Mouse (Mus musculus): Measurements from ENCODE around the gene Arhgef25. TPM values are rescaled to one million over a fixed set of nuclear protein-coding genes. Genes with fewer than 3 reads are reported as not detected.
"Not testable (repeated sequence)": the region's sequence is repeated elsewhere in the genome, so short reads cannot be mapped to it uniquely, and the experiment has no call there.

Arhgef25 gene
- polyA plus RNA-seq, 1 experiment from 2014 or later, result 30.3 TPM

DNA sequence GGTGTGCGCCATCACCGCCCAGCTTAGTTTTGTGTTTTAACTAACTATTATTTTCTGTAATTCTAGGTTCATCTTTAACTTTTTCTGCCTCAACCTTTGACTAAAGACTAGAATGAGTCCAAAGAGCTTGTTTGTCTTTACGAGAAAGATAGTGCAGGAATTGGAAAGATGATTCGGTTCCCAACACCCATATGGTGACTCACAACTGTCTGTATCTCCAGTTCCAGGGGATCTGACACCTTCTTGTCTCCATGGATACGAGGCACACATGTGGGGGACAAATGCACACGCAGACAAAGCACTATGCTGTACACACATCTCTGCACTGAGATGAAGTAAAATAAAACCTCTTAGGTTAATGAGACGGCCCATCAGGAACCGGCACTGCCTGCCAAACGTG lies 29.8 kb downstream of the Arhgef25 start:
- ATAC-seq (ENCODE audit: low FRiP score, low read depth), result no peak
- H3K9me3 ChIP-seq, result no peaks in the 10 kb centered on the region
- H3K4me1 ChIP-seq (replicated peaks), result no peaks in the 10 kb centered on the region
- WGBS, result 82% methylated on average over 9 of the region's 9 CpGs
- no peak overlapping the region for H3K9ac ChIP-seq
- no peak overlapping the region for H3K27ac ChIP-seq (replicated peaks)
- no peak overlapping the region for H3K4me2 ChIP-seq
- no peaks in the 10 kb centered on the region for H3K36me3 ChIP-seq
- H3K4me3 ChIP-seq, result no peak overlapping the region
- no peaks in the 10 kb centered on the region for H3K27me3 ChIP-seq

DNA sequence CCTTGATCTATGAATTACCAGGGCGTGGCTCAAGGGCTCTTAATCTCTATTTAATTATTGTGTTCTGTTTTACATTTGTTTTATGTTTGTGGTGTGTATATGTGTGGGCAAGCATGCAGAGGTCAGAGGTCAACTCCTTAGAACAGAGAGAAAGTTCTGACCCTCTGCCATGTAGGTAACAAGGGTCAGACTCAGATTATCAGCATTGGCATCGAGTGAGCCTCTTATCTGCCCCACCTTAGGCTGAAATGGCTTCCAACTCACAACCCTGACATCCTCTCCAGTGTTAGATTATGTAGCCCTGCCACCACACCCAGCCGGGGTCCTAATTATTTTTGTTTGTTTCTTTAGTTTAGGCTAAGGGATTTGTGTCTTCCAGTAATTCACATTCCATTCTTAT lies 31.4 kb downstream of the Arhgef25 start:
- no peak overlapping the region for H3K4me3 ChIP-seq
- H3K9ac ChIP-seq, result no peak overlapping the region
- H3K27ac ChIP-seq (replicated peaks), result no peak overlapping the region
- whole genome bisulfite sequencing, result 86% methylated on average over 3 of the region's 3 CpGs
- no peaks in the 10 kb centered on the region for H3K36me3 ChIP-seq
- H3K27me3 ChIP-seq, result no peaks in the 10 kb centered on the region
- ATAC-seq (ENCODE audit: low FRiP score, low read depth), result no peak
- H3K4me2 ChIP-seq, result no peak overlapping the region
- no peaks in the 10 kb centered on the region for H3K4me1 ChIP-seq (replicated peaks)
- no peaks in the 10 kb centered on the region for H3K9me3 ChIP-seq

DNA sequence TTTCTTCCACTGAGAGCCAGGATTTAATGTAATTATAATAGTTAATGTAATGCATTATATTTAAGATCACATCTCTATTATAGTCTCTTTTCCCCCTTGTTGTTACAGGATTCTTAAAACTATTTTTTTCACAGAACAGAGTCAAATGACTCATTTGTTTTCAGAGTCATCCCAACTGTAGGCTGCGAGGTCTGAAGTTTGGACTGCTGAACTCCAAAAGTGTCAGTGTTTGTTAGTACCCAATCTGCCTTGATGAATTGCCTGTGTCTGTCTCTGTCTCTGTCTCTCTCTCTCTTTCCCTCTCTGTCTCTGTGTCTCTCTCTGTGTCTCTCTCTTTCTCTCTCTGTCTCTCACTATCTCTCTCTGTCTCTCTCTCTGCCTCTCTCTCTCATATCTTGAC lies 33.4 kb downstream of the Arhgef25 start:
- Histone ChIP-seq H3K4me1 (replicated peaks) (no peaks in the 10 kb centered on the region), H3K4me2 (no peak overlapping the region), H3K27me3 (no peaks in the 10 kb centered on the region), H3K9me3 (no peaks in the 10 kb centered on the region), H3K36me3 (no peaks in the 10 kb centered on the region), H3K9ac (no peak overlapping the region), H3K4me3 (no peak overlapping the region), H3K27ac (replicated peaks) (no peak overlapping the region)
- WGBS, result 90% methylated on average over 1 of the region's 1 CpGs
- ATAC-seq (ENCODE audit: low FRiP score, low read depth), result no peak

DNA sequence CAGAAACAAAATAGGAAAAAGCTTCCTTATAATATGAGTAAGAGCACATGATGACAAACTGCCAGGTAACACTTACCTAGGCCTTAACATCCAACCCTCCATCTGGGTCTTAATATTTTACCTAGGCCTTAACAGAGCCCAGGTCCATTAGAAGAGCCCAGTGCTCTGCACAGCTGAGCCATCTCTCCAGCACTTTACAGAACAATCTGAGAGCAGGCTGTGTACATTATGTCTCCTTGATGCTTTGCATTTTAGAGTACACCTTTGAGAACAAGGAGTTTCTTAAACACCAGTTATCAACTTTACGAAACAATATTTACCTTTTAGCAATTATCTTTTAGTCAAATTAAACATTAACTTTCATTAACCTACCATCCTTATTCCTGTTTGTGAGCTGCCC lies 33.8 kb downstream of the Arhgef25 start:
- H3K9me3 ChIP-seq, result no peaks in the 10 kb centered on the region
- no peak for ATAC-seq (ENCODE audit: low FRiP score, low read depth)
- H3K4me2 ChIP-seq, result no peak overlapping the region
- no peak overlapping the region for H3K4me3 ChIP-seq
- no peak overlapping the region for H3K9ac ChIP-seq
- H3K4me1 ChIP-seq (replicated peaks), result no peaks in the 10 kb centered on the region
- 100% methylated on average over 1 of the region's 1 CpGs for WGBS
- no peak overlapping the region for H3K27ac ChIP-seq (replicated peaks)
- no peaks in the 10 kb centered on the region for H3K27me3 ChIP-seq
- no peaks in the 10 kb centered on the region for H3K36me3 ChIP-seq

DNA sequence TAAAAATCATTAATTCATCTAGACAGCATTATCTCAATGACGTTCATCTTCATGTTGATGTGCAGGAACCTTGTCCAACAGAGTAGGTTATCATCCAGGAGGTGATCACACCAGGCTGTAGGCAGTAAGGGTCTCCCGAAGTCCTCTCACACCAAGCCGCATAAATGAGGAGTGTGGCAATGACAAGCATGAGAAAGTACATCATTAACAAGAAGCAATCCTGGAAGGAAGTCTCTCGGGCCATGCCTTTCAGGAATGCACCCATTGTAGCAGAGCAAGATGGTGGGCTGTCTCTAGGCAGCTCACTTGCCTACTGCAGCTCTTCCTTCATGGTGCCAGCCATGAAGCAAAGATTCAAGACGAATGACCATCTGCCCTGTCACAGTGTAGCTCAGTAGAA lies 35.2 kb downstream of the Arhgef25 start:
- Histone ChIP-seq H3K4me3 (no peak overlapping the region), H3K27ac (replicated peaks) (no peak overlapping the region), H3K9ac (no peak overlapping the region), H3K36me3 (no peaks in the 10 kb centered on the region), H3K4me2 (no peak overlapping the region), H3K27me3 (no peaks in the 10 kb centered on the region), H3K4me1 (replicated peaks) (no peaks in the 10 kb centered on the region), H3K9me3 (no peaks in the 10 kb centered on the region)
- 82% methylated on average over 5 of the region's 5 CpGs for WGBS
- no peak for ATAC-seq (ENCODE audit: low FRiP score, low read depth)

DNA sequence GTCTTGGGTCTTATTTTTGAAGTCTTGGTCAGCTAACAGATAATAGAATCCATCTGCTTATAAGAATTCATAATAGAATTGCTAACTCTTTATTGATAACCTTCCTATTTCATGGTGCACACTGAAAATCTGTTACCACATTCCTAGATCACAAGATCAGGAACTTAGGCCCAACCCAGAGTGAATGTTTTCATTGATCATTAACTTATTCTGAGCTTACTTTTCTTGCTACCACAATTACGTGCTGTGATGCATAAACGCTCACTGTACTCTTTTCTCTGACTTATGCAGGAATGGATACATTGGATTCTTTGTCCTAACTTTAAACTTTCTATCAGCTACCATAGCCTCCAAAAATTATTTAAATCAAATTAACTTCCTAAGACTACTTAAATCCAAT lies 35.6 kb downstream of the Arhgef25 start:
- no peak overlapping the region for H3K27ac ChIP-seq (replicated peaks)
- WGBS, result 99% methylated on average over 2 of the region's 2 CpGs
- no peak overlapping the region for H3K9ac ChIP-seq
- H3K4me2 ChIP-seq, result no peak overlapping the region
- no peak overlapping the region for H3K4me3 ChIP-seq
- H3K36me3 ChIP-seq, result no peaks in the 10 kb centered on the region
- H3K27me3 ChIP-seq, result no peaks in the 10 kb centered on the region
- H3K9me3 ChIP-seq, result no peaks in the 10 kb centered on the region
- no peak for ATAC-seq (ENCODE audit: low FRiP score, low read depth)
- no peaks in the 10 kb centered on the region for H3K4me1 ChIP-seq (replicated peaks)

- H3K27me3 ChIP-seq, result no peaks in the 10 kb centered on the region
- no peak for ATAC-seq (ENCODE audit: low FRiP score, low read depth)
Measured at GRCm38 (mm10) chr10:127153323-127153722, 36.6 kb downstream of the Arhgef25 start.

DNA sequence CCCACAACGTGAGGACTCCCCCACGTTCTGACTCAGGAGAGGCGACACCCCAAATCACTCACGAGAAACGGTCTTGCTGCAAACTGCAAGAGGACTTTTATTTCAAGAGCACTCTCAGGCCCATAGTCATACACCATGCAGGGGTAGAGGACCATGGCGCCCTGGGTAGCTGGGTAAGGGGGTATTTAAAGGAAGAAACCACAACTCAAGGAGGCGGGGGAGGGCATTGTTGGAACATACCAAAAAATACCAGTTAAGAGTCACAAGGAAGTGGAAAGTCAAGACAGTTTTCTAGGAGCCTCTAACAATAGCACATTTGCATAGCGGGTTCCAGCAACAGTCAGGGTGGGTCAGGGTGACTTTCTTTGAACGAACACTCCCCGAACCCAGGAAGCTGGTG lies 37.3 kb downstream of the Arhgef25 start:
- not testable (repeated sequence) for H3K4me1 ChIP-seq (replicated peaks); H3K9me3 ChIP-seq; H3K36me3 ChIP-seq; H3K4me2 ChIP-seq; H3K4me3 ChIP-seq; ATAC-seq (ENCODE audit: low FRiP score, low read depth); H3K9ac ChIP-seq; H3K27ac ChIP-seq (replicated peaks); H3K27me3 ChIP-seq
- 89% methylated on average over 10 of the region's 10 CpGs for WGBS

More at GRCm38 (mm10) chr10:127153323-127153722, 36.6 kb downstream of the Arhgef25 start:
- no peaks in the 10 kb centered on the region for H3K9me3 ChIP-seq
- WGBS, result 96% methylated on average over 7 of the region's 7 CpGs
- no peak overlapping the region for H3K4me3 ChIP-seq
- H3K36me3 ChIP-seq, result no peaks in the 10 kb centered on the region
- H3K4me2 ChIP-seq, result no peak overlapping the region
- H3K27ac ChIP-seq (replicated peaks), result no peak overlapping the region
- H3K9ac ChIP-seq, result no peak overlapping the region
- H3K4me1 ChIP-seq (replicated peaks), result no peaks in the 10 kb centered on the region

GRCm38 (mm10) chr10:127151233-127151632 lies 38.6 kb downstream of the Arhgef25 start:
- H3K9me3 ChIP-seq; H3K9ac ChIP-seq; ATAC-seq (ENCODE audit: low FRiP score, low read depth): not testable (repeated sequence)

GRCm38 (mm10) chr10:127150471-127150872 lies 39.4 kb downstream of the Arhgef25 start:
- H3K4me3 ChIP-seq, result no peak overlapping the region
- 89% methylated on average over 4 of the region's 4 CpGs for WGBS
- H3K9ac ChIP-seq, result no peak overlapping the region
- ATAC-seq (ENCODE audit: low FRiP score, low read depth), result no peak
- H3K27ac ChIP-seq (replicated peaks), result no peak overlapping the region
- no peak overlapping the region for H3K4me2 ChIP-seq
- no peaks in the 10 kb centered on the region for H3K9me3 ChIP-seq
- no peaks in the 10 kb centered on the region for H3K4me1 ChIP-seq (replicated peaks)
- no peaks in the 10 kb centered on the region for H3K27me3 ChIP-seq
- no peaks in the 10 kb centered on the region for H3K36me3 ChIP-seq

More at GRCm38 (mm10) chr10:127151233-127151632, 38.6 kb downstream of the Arhgef25 start:
- not testable (repeated sequence) for H3K27me3 ChIP-seq; H3K36me3 ChIP-seq; H3K4me1 ChIP-seq (replicated peaks); H3K27ac ChIP-seq (replicated peaks); H3K4me3 ChIP-seq; H3K4me2 ChIP-seq
- 91% methylated on average over 3 of the region's 3 CpGs for WGBS

DNA sequence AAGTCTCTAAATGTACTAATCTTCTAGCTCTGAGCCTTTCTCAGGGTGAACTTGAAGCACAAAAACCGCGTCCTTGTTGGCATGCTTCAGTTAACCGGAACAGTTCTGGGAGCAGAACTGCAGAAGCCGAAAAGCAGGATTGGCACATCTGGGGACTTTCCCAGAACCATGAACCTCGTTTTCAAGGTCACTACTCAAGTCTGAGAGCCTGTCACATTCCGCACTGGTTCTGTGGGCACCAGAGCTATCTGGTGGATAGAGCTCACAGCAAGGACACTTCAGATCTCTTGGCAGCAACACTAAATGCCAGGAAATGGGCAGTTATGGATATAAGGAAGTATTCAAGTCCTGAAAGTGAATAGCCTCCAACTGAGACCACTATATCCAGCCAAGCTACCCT lies 42.7 kb downstream of the Arhgef25 start:
- no peak overlapping the region for H3K27ac ChIP-seq (replicated peaks)
- H3K27me3 ChIP-seq, result no peaks in the 10 kb centered on the region
- H3K4me2 ChIP-seq, result no peak overlapping the region
- no peak for ATAC-seq (ENCODE audit: low FRiP score, low read depth)
- WGBS, result 77% methylated on average over 6 of the region's 6 CpGs
- H3K9ac ChIP-seq, result no peak overlapping the region
- H3K4me3 ChIP-seq, result no peak overlapping the region
- H3K9me3 ChIP-seq, result no peaks in the 10 kb centered on the region
- no peaks in the 10 kb centered on the region for H3K36me3 ChIP-seq
- H3K4me1 ChIP-seq (replicated peaks), result no peaks in the 10 kb centered on the region

GRCm38 (mm10) chr10:127145303-127145702 lies 44.6 kb downstream of the Arhgef25 start:
- H3K4me1 ChIP-seq (replicated peaks), result no peaks in the 10 kb centered on the region
- WGBS, result 94% methylated on average over 5 of the region's 5 CpGs
- H3K36me3 ChIP-seq, result no peaks in the 10 kb centered on the region
- H3K27me3 ChIP-seq, result no peaks in the 10 kb centered on the region
- H3K9me3 ChIP-seq, result no peaks in the 10 kb centered on the region
- H3K9ac ChIP-seq, result no peak overlapping the region
- H3K4me2 ChIP-seq, result no peak overlapping the region
- H3K27ac ChIP-seq (replicated peaks), result no peak overlapping the region
- no peak overlapping the region for H3K4me3 ChIP-seq
- no peak for ATAC-seq (ENCODE audit: low FRiP score, low read depth)

- Histone ChIP-seq H3K9me3 (no peaks in the 10 kb centered on the region), H3K36me3 (no peaks in the 10 kb centered on the region), H3K4me2 (no peak overlapping the region), H3K27ac (replicated peaks) (no peak overlapping the region), H3K9ac (no peak overlapping the region), H3K4me3 (no peak overlapping the region), H3K4me1 (replicated peaks) (no peaks in the 10 kb centered on the region), H3K27me3 (no peaks in the 10 kb centered on the region)
- ATAC-seq (ENCODE audit: low FRiP score, low read depth), result no peak
- 93% methylated on average over 7 of the region's 7 CpGs for WGBS
Measured at GRCm38 (mm10) chr10:127144536-127144935, 45.3 kb downstream of the Arhgef25 start.

All from hindbrain, embryonic 15.5 days (tissue).